Mouse (Mus musculus) E14TG2a.4 (cell line): ENCODE measurements at regions not wholly inside any gene's neighbourhood (a gene's known extent, or its start where the extent isn't known, plus 50 kb on each side); places are given as distances from the start of the nearest gene placed in this dataset.

Experiments used
- CTCF ChIP-seq: conservative IDR thresholded peaks from 2 replicates; pipeline ENCODE4 v1.5.1; 2014; ENCODE audit warnings: low read length
- NANOG ChIP-seq: IDR thresholded peaks from 2 replicates; pipeline ENCODE4 v1.6.1; 2014; ENCODE audit warnings: borderline replicate concordance, low read length, mixed read lengths
- POU5F1 ChIP-seq: IDR thresholded peaks from 2 replicates; pipeline ENCODE4 v1.6.1; 2014; ENCODE audit warnings: low read length, borderline replicate concordance

GRCm38 (mm10) chr5:111975686-111976085, 242.0 kb downstream of the Gm26897 start:
- TF ChIP-seq POU5F1 (no peak), CTCF (no peak), NANOG (no peak)
